23 mouse cellular contexts compared by ENCODE assay signal in genomic region chr14:61088187-61088586, GRCm38 (mm10). TPM values are rescaled to one million over a fixed set of nuclear protein-coding genes. Genes with fewer than 3 reads are reported as not detected.
"Had no signal": no experiment of that assay in that cellular context is flagged by ENCODE, and none has a peak within 500 bp of the region (broad histone marks: within the 10 kb centered on the region; RNA-seq: fewer than 3 reads in every experiment).

No protein-coding gene starts in this region.

- DNase-seq: kidney, adult 11 months; kidney, adult 9 months; kidney, postnatal 25 days; left cerebral cortex, postnatal 4 days; lung, adult 2 months; lung, postnatal 36 days; midbrain, embryonic 14.5 days; right cerebral cortex, adult 18-20 months; right cerebral cortex, postnatal 14 days; right cerebral cortex, postnatal 4 days; thymus, adult 2 months; thymus, postnatal 14 days; thymus, postnatal 4 days had no signal

- H3K9ac ChIP-seq: limb, embryonic 12.5 days; limb, embryonic 15.5 days; liver, embryonic 12.5 days; liver, embryonic 15.5 days; neural tube, embryonic 12.5 days; neural tube, embryonic 15.5 days had no signal

- ATAC-seq: inflammation-experienced regulatory T-cells, adult 6 months; liver, embryonic 12.5 days; lung, postnatal 0 days had no signal

- H3K9me3 ChIP-seq: limb, embryonic 12.5 days; limb, embryonic 15.5 days; liver, embryonic 12.5 days; liver, embryonic 15.5 days; megakaryocyte, embryonic 14.5 days; midbrain, embryonic 10.5 days; neural tube, embryonic 12.5 days had no signal

- H3K4me2 ChIP-seq: limb, embryonic 12.5 days; limb, embryonic 15.5 days; liver, embryonic 12.5 days; liver, embryonic 15.5 days; neural tube, embryonic 12.5 days; neural tube, embryonic 15.5 days had no signal

- H3K4me1 ChIP-seq: limb, embryonic 12.5 days; limb, embryonic 15.5 days; liver, embryonic 12.5 days; liver, embryonic 15.5 days; megakaryocyte, embryonic 14.5 days; neural tube, embryonic 12.5 days; neural tube, embryonic 15.5 days had no signal

- H3K27ac ChIP-seq: limb, embryonic 12.5 days; limb, embryonic 15.5 days; liver, embryonic 12.5 days; liver, embryonic 15.5 days; midbrain, embryonic 10.5 days; neural tube, embryonic 12.5 days; neural tube, embryonic 15.5 days had no signal

- H3K27me3 ChIP-seq: limb, embryonic 12.5 days; limb, embryonic 15.5 days; liver, embryonic 12.5 days; liver, embryonic 15.5 days; neural tube, embryonic 12.5 days; neural tube, embryonic 15.5 days had no signal

- H3K36me3 ChIP-seq: limb, embryonic 12.5 days; limb, embryonic 15.5 days; liver, embryonic 12.5 days; liver, embryonic 15.5 days; midbrain, embryonic 10.5 days; neural tube, embryonic 12.5 days; neural tube, embryonic 15.5 days had no signal

- H3K4me3 ChIP-seq: limb, embryonic 12.5 days; limb, embryonic 15.5 days; liver, embryonic 12.5 days; liver, embryonic 15.5 days; megakaryocyte, embryonic 14.5 days; midbrain, embryonic 10.5 days; neural tube, embryonic 12.5 days; neural tube, embryonic 15.5 days had no signal

RNA-seq across cellular contexts. Expression of gene Tnfrsf19, which starts 41.9 kb away (rescaled TPM):
- polyA plus RNA-seq: inflammation-experienced regulatory T-cells, adult 6 months had no signal
